Mouse (Mus musculus): ENCODE data around the gene Cmip.

Gene Cmip

GRCm38 (mm10) chr8:117352098-117352497, 95.2 kb downstream of the Cmip start:
- DNase-seq: no peak

DNA sequence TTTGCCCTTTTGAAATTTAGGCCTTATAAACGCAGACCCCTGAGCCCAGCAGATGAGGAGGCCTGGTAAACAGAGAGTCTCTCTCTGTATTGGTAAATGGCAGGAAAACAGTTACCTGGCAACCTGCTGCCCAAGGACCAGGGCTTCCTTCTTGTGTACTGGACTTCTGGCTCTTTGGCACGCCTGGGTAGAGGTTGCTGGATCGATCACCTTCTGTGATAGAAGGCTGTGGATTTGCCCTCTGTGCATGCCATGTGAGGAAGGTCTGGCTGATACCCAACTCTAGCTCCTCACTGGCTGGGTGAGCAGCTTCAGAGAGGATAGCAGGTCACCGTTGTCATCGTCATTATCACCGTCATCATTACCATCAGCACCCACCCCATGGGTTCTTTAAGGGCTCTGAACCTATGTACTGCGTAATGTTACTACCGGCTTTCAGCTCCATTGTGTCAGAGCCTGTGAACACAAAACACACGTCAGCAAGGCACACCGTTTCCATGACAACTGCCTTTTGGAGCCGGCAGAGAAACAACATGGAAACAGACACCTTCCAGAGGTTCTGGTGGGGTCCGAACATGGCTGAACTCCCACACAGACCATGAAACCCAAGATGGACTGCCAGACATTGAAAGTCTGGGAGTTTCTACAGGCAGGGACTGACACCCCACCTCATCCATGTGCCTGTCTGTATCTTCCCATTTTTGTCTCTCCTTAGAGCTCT, 98.4 kb downstream of the Cmip start:
- DNase-seq: no peak

DNA sequence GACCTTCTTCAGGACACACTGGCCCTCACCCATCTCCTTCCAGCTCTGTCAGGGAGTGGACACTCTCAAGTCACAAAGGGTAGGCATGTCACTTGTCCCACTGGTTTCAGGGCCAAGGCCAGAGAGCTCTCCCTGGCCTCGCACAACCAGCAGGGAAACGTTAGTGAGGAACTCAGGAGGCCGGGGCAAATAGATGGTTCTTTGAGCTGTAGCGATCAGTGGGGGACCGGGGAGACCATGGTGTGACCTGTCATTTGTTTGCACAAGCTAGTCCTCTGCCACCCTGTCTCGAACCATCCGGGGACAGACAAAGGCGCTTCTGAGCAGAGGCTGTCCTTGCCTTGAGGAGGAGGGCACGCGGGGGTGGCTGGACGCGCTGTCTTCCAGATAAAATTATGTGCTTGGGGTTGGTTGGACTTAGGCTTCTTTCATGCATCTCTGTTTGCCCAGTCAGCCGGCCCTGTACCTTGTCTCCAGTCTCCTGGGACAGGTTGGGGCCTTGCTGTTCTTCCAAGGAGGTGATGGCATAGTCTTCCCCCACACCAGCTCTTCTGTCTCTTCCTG, 99.3 kb downstream of the Cmip start:
- no peak for DNase-seq

- no peak for DNase-seq
These were observed 100.9 kb downstream of the Cmip start for GRCm38 (mm10) chr8:117357491-117358467.

DNA sequence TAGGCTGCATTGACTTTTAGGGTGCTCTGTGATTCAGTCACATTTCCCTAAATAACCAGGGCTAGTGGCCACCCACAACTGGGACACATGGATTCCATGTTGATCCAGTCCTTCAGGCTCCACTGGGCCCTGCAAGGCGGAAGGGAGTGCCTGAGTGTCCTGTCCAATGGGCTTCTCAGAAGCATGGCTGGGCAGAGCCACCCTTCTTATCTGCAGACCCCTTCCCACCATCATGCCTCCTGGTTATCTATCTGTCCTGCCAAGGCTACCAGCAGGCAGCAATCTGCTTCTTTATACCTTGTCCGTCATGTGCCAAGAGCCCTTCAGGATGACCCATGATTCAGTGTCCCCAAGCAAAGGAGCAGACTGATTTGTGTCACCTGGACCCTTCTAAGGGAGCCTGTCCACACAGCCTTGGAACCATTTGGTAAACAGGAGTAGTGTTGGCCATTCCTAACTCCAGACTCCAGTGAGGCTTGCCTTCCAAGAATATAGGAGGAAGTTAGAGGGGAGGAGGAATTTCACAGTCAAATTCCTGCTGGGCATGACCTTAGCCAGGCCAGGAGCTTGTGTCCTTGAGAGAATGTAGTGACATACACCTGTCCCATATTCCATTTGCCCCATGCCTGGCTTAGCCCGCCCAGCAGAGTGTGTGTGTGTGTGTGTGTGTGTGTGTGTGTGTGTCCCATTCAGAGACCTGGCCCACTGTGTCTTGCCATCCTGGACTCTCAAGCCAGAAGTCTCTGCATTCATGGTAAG, 103.5 kb downstream of the Cmip start:
- DNase-seq: no peak

DNA sequence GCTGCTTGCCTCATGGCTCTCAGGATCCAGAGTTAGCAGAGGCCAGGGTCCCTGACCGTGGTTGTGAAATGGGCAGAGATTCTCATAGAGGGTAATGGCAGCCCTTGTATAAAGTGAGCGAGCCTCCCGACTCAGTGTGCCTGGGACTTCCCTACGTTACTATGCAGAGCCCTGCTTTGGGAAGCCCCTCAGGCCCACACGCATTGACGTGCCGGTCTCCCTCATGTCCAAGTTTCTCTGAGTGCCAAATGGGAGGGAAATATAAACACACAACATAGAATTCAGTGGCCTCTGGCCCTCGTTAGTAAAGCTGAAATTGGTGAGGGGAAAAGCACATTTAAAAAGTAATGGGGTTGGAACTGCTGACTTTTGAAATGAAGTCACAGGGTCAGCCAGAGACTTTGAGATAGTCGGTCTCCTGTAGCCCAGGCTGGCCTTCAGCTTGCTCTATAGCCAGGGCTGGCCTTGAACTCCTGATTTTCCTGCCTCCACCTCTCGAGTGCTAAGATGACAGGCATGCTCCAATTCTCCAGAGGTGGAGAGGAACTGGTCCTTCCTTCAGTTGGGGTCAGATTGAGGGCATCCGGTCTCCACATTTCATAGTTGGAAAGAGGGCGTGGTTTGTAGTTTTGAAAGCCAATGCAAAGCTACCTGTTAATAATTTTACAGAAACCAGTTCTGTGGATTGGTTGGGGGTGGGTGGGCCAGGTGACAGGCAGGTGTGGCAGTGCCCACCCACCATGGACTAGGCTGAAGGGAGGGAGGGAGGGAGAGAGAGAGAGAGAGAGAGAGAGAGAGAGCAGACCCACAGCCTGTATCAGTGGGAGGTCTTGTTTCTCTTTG, 105.0 kb downstream of the Cmip start:
- no peak for DNase-seq

DNA sequence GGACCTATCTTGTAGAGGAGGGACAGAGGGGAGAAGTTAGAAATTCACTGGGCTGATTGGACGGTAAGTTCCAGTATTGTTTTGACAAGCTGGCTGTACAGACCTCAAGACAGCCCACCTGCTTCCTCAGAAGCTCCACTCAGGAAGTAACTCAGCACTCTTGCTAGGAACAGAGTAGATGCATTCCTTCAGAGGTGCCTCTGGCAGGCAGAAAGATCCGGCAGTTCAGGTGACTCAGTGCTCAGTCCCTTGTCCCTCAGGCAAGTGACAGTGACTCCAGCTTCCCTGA, 105.5 kb downstream of the Cmip start:
- DNase-seq: no peak

DNA sequence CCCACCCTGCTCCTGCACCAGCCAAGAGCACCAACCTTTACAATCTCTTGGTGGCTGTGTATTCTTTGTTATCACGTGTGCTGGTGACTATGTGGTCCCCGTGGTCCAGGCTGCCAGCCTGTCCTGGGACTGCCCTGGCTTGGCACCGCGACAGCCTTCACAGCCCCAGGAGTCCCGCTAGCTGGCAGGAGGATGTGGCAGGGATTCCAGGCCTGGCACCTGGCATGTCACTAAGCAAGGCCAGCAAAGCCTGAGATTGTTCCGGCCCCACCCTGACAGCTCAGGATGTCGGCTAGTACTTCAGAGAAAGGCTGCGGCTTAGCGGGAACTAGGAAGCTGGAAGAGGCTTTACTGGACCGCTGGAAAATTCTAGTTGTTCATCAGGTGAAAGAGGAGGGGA, 106.4 kb downstream of the Cmip start:
- DNase-seq: peak in 1 of 2 experiments; percentile 57

DNA sequence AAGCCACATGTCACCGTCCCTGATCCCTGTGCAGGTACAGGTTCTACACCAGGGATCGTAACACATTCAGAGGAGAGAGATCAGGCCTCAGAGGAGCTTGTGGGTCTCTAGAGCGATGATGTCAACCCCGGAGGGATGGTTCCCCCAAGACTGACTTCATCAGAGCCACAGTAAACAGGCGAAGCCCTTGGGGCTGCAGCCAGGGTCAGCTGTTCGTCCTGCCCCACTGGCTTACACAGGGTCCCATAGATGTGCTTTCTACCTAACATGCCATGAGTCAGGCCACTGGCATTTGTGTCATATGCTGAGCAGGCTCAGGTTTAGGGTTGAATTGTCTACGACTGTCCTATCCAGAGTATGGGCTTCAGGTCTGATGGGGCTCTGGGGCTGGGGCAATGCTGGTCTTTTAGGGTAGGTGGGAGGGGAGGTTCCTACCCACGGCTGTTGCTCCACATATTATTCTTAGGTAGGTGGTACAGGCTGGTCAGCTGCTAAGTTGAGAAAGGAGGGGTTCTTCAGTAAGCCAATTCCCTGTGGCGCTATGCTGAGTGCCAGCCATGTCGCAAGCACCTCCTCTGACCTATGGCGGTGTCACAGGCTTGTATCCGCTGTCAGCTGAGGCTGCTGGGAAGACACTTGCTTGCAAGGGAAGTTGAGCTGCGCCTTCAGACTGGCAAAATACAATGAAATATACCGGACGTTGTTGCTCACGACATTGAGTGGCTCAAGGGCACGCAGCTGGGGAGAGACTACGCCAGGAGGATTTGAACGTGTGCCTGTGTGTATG, 107.7 kb downstream of the Cmip start:
- DNase-seq: peak in 1 of 2 experiments; percentile 49

DNA sequence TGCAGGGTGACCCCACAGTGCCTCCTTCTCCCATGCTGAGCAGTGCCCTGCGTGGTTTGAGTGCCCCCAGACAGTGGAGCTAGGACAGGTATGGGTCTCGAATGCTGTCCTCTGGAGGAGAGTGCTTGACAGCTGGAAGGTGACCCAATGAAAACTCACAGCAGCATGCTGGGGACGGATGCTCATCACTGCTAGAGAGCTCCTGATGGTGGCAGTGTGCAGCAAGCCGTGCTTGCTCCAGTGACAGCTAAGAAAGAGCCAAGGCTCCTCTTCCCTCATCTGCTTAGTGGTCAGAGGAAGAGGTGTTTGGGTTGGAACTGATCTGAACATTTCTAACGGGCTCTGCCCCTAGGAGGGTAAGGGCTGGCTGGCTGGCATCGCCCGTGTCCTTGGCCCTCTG, 109.6 kb downstream of the Cmip start:
- DNase-seq: peak; percentile 55 to 56

DNA sequence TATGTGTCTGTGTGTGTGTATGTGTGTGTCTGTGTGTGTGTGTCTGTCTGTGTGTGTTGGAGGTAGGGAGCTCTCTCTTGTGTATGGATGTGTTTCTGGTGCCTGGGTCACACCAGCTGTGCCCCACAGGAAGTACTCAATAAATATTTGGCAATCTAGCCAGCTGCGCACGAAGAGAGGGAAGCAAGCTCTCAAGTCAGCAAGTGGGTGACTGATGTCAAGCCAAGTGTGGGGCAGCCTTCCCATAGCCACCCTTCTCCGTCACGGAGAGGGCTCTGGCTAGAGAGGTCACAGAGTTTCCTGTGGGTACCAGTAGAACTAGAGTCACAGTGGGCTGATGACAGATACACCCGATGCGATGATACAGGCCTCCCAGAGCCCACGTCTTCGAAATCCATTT, 110.6 kb downstream of the Cmip start:
- DNase-seq: no peak

GRCm38 (mm10) chr8:117368781-117369180, 111.9 kb downstream of the Cmip start:
- DNase-seq: peak; percentile 55 to 70

DNA sequence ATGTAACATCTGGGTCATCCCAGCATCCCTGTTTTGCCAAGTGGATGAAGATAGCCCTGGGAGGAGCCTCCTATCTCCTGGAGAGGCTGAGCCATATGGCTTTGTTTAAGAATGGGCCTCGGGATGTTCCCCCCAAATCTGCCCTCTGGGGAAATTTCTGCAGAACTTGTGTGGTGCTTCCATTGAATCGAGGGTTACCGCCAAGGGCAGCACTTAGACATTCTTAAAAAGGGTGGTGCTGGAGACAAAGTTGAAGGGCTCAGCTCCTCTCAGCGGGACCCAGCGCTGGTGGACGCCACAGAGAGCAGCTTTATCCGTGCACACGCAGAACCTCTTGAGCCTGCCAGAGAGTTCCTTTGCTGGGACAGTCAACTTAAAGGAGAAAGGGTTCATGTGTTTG, 113.1 kb downstream of the Cmip start:
- no peak for DNase-seq

DNA sequence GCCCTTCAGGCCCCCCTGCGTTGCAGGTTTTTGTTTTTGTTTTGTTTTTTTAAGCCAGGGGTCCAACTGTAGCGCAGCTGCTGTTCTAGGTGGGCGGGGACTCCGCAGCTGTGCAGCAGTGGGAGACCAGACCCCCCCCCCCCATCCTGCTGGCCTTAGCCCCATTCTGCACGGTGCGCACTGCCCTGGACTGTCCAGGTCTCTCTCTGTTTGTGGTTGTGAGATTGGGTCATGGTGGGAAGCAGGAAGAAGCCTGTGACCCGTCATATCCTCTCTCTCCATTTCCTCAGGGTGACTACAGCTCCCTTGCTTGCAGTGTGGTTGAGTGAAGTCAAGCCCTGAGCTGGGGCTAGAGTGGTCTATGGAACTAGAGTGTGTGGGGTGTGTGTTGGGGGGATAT, 114.3 kb downstream of the Cmip start:
- DNase-seq: no peak

- no peak for DNase-seq
These were observed 115.2 kb downstream of the Cmip start for GRCm38 (mm10) chr8:117372070-117372469.

GRCm38 (mm10) chr8:117373001-117373428, 116.2 kb downstream of the Cmip start:
- peak; percentile 39 to 57 for DNase-seq

- DNase-seq: no peak
These were observed 117.2 kb downstream of the Cmip start for GRCm38 (mm10) chr8:117374087-117374486.

DNA sequence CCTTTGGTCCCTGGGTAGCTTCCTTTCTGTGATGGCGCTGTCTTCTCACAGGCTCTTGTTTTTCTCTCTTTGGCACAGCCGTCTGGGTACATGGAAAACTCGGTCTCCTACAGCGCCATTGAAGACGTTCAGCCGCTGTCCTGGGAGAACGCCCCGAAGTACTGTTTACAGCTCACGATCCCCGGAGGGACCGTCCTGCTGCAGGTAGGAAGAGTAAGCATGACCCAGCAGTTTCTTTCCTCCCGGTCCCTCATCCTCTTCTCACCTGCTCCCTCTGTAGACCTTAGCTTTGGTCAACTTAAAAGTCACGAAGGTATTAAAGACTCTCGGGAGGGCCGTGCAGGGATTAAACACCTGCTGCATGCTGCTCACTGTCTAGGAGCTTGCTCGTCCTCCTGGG, 120.1 kb downstream of the Cmip start:
- DNase-seq: no peak

DNA sequence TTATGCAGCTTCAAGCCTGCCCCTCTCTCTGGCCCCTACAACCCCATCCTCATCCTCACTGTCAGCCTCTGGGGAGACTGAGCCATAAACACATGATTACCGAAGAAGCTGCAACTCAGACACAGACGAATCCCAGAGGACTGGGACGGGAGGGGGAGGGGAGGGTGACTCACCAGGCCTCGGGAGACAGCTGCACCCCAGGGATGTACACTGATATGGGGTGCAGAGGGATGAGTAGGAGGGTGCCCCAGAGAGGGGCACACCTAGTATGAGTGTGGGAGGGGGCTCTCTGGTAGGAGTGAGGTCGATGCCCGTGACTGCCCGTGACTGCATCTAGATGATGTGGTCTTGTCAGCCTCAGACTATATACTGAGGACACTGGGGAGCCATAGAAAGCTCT, 121.8 kb downstream of the Cmip start:
- no peak for DNase-seq

DNA sequence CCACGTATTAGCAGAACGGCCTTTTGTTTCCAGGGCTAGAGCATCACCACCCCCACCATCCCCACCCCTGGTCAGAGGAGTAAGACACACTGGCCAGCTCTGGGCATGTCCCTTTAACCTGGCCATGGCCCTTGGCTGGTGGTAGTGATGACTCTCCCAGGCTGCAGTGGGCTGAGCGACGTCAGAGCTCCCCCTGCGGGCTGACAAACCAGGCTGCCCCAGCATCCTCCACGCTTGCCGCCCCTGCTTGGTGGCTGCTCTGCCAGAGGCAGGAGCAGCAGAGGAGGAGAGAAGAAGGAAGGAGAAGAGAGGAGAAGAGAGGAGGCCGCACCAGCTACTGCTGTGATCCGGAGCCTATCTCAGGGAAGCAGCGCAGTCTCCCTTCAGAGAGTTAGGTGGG, 122.3 kb downstream of the Cmip start:
- DNase-seq: peak; percentile 76 to 83

GRCm38 (mm10) chr8:117380796-117381195, 123.9 kb downstream of the Cmip start:
- peak; percentile 52 to 66 for DNase-seq
